Mouse (Mus musculus): ENCODE data around the gene Pear1.

Gene Pear1

DNA sequence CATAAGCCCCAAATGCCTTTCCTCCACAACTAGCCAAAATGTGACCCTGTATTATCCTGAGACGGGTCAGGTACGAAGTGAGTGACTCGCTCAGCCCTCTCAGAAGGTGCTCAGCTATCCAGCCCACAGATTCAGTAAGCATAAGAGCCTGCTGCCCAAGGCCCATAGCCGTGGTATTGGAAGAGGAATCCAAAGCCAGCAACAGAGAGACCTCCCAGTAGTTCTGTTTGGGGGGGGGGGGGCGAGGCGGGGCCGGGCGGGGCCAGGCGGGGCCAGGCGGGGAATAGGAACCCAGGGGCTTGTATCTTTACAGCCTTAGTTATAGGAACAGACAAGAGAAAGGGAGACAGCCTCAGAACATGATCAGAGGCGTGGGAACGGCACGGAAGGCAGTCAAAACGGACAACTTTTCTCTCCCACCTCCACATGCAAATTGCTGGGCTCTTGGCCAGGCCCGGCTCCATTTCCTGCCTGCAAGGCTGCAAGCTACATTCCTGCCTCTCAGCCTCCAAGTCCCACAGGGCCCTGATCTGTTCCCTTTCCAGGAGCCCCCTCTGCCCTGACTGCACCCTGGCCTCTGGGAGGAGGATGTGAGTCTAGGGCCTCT lies 60.3 kb downstream of the Pear1 start:
- DNase-seq: peak; percentile 82

GRCm38 (mm10) chr3:87763202-87763601 lies 60.9 kb downstream of the Pear1 start:
- DNase-seq: no peak

DNA sequence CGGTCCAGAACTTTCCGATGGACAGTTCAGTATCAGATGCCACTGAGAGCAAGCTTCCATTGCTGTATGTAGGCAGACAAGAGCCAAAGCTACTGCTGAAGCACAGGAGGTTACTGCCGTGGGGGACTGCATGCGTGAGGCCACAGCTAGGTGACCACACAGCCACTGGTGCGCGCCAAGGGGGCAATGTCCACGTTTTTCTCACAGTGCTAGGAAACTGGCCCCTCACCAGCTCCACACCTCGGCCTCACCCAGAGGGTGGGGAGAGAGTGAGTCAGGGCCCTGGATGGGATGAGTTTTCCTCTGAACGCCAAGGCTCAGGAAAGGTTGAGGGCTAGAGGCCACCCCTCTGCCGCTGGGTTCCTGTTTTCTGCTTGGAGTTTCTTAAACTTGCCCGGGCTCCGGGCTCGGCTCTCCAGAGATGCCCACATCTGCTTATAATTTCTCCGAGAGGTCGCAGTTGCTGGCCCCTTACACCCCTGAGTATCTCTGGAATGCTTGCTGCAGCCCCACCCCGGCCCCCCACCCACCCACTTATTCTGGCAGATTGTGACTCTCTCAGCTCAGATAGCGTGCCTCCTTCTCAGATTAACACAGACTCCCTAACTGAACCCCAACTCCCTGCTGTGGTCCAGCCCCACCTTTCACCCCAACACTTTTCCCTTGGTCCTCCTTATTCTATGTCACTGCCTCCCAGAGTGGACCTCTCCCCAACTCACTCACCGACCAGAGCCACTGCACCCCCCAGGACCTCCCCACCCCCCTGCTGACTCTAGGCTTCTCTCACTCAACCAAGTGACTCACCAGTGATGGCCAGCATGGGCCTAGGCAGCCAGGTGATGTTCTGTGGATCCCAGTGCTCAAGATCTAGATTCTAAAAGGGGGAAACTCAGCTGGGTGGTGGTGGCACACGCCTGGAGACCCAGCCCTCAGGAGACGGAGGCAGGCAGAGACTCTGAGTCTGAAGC lies 62.4 kb downstream of the Pear1 start:
- no peak for DNase-seq

DNA sequence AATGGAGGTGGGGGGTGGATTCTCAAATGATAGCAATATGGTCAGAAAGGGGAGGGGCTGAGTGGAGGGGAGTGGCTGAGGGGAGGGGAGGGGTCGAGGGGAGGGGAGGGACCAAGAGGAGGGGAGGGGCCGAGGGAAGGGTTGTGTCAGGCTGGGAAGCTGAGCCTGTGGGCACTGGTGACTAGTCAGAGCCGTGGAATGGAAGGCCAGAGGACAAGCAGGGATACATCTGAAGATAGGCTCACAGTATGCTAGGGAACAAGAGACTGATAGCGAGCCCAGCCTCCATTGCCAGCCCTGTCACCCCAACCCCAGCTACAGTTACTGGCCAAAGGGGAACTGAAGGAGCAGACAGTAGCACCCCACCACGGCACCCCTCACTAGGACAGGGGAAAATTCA lies 65.5 kb downstream of the Pear1 start:
- no peak for DNase-seq

- DNase-seq: no peak
Observed at GRCm38 (mm10) chr3:87756488-87756887, 67.6 kb downstream of the Pear1 start.

- DNase-seq: peak; percentile 91
Observed at GRCm38 (mm10) chr3:87755964-87756363, 68.1 kb downstream of the Pear1 start.

DNA sequence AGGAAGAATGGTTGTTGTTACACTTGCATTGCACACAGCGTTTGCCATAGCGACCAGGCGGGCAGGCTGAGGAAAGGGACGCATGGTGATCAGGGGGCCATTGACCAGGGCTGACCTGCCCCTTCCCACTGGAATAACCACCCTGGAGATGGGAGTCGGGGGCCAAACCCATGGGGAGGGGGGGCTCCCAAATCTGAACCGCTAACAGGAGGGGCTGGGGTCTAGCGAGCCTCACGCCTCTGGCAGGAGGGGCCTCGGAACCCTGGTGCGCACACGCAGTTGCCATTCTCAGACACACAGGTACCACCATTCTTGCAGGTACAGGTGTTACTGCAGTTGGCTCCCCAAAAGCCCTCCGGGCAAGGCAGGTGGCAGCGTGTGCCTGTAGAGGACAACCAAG lies 70.3 kb downstream of the Pear1 start:
- no peak for DNase-seq

GRCm38 (mm10) chr3:87752567-87752966 lies 71.5 kb downstream of the Pear1 start:
- DNase-seq: no peak

DNA sequence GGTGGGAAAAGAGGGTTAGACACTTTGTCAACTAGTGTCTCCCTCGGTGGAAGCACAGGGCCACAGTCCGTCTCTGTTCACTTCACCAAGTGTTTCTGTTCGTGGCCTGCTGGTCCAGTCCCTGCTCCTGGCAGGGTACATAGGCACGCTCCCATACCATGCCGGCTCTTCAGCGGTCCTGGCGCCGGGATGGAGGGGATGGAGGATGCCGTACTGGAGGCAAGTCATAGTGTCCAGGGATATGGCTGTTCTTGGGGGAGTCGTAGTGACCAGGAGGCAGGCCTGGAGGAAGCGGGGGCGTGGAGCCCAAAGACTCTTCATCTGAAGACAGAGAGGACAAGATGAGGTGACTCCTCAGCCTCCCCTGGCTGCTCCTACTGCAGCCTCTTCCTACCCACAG lies 74.1 kb downstream of the Pear1 start:
- DNase-seq: no peak

DNA sequence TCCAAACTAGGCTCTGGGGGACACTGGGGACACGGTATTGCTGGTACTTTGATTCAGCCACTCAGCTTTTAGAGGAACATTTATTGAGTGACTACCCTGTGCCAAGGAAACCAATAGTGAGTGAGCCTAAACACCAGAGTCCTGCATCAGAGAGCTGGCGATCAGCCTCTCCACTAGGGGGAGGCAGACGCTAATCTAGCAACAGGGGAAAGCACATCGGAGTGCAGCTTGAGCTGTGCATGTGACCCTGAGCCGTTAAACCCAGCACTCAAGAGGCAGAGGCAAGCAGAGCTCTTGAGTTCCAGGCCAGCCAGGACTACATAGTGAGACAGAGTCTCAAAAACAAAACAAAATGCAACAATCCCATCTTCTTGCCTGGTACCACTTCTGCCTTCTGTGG lies 75.1 kb downstream of the Pear1 start:
- DNase-seq: peak; percentile 48

DNA sequence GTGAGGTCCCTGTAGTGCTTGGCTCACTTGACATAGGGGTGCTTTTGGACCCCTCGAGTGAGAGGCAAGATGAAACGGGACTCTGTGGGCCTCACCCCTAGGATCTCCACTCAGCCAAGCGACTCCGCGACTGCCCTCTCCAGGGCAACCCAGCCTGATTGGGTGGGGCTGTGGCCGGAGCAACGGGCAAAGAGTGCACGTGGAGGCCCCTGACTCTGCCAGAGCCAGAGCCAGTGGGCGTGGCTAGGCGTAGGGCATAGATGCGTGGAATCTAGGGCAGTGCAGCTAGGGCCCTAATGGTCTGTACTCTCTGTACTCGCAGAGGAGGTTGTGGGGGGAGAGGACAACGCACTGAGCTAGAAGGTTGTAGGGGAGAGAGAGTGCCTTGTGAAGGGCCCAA lies 75.7 kb downstream of the Pear1 start, which contains the start of gene Lrrc71:
Lrrc71 (minus strand) TSS at position 195 of the 400 bp plus-strand sequence.
- DNase-seq: no peak

DNA sequence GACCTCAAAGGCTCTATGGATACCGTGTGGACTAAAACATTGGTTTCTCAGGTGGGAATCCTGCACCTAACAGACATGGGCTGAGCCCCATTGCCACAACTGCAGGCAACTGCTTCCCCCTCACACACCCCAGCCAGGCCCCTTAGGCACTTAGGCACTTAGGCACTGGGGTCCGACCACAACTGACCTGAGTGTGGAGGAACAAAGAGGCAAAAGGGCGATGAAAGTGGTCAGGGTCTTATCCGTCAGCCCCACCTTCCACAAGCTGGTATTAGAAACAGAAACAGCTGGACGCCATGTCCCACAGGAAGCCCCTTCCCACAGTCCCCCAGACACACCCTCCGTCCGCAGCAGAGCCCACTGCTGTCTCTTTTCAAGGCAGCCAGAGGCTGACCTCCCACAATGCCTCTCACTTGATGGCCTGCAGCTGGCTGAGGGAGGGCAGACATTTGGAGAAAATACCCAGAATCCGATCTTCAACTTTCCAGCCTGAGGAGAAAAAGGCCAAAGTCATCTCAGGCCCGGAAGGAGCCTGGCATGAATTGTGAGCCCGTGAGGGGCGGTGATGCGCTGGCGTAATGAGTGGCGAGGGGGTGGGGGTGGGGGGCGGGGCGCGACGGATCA lies 79.0 kb downstream of the Pear1 start:
- DNase-seq: no peak

GRCm38 (mm10) chr3:87743927-87744326 lies 80.2 kb downstream of the Pear1 start:
- no peak for DNase-seq

DNA sequence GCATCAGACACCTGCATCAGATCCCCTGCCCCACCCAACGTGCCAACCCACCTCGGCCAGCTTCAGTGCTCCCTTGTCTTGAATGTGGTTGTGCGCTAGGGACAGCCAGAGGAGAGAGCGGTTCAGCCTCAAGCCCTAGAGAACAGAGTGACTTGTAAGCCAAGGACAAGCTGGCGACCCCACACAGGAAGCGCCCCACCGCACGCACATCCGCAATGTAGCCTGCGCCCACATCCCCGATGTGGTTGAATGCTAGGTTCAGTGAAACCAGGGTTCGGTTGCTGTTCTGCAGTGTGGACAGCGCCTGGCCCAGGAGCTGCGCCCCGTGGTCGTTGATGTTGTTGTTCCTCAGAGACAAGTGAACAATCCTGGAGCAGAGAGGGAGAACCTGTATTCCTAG lies 81.4 kb downstream of the Pear1 start:
- no peak for DNase-seq

DNA sequence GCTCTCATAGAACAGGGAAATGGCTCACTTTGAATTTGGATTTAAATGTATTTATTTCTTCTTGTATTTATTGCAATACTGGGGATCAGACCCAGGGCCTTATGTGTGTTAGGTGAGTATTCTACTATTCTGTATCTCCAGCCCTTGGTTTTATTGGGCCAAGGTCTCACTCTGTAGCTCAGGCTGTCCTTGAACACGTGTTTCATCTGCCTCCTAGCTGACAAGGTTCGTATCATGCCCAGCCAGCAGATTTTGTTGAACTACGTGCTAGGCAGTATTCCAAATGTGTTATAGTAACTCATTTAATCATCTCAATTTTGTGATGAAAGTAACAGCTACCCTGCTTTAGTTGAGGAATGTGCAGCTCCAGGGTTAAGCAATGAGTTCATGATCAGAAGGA lies 82.1 kb downstream of the Pear1 start:
- DNase-seq: no peak

DNA sequence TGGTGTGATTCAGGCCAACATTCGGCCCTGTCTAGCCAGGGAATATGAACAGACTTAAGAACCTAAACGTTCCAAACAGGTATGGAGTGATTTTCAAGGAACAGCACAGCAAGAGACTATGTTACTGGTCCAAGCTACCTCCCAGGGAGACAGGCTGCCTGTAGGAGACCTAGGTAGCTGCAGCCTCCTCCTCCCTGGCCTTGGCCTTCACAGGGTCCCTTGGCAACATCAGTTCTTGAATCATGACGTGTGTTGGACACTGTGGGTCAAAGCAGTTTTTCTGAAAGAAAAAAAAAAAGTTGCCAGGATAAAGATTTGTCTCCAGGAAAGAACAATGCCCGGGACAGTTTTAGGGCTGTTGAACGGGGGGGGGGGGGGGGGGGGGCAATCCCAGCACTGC lies 85.2 kb downstream of the Pear1 start:
- DNase-seq: no peak

- no peak for DNase-seq
Observed at GRCm38 (mm10) chr3:87735335-87735734, 88.8 kb downstream of the Pear1 start.

DNA sequence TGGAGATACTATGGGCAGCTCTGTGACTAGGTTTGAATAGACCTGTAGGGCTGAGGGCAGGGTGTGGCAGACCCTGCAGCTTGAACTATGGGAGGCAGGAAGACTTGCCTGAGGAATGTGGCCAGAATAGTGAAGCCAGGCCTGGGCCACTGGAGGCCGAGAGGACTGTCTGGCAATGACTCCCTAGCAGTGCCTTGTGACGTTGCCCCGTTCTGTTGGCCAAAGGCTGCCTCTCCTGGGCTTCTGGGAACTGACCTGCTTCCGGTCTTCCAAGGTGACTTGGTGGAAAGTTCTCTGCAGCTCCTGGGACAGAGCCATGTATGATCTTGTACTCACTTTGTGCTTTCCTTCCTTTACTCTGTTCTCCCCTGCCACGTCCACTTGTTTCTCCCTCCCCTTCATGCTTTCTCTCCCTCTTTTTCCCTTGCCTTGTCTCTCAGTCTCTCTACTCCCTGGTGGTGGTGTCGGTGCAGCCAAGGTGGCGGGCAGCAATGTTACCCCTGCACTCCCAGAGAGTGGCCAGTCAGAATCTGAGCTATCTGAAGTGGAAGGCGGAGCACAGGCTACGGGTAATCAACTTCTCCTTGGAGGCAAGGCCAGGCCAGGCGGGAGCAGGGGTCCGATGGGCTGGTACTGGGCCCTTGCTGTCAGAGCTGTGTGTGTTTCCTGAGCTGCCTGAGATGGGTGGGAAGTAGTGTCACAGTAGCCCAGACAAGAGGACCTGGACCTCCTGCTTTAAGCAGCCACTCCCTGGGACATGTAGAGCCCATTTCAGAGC lies 89.9 kb downstream of the Pear1 start:
- DNase-seq: no peak

DNA sequence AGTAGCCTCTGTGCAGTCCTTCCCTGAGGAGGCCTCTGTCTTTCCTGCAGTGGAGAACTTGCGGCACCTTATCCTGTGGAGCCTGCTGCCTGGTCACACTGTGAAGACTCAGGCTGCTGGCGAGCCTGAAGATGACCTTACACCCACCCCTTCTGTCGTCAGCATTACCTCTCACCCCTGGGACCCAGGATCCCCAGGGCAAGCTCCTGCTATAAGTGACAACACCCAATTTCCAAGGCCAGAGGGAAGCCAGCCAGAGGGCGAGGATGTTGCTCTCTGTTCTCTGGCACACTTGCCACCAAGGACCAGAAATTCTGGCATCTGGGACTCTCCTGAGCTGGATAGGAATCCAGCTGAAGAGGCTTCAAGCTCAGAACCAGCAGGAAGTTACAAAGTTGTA lies 91.0 kb downstream of the Pear1 start:
- no peak for DNase-seq

GRCm38 (mm10) chr3:87728696-87729095 lies 95.4 kb downstream of the Pear1 start:
- no peak for DNase-seq

- no peak for DNase-seq
Observed at GRCm38 (mm10) chr3:87726191-87726590, 97.9 kb downstream of the Pear1 start.

- no peak for DNase-seq
Observed at GRCm38 (mm10) chr3:87725396-87726160, 98.5 kb downstream of the Pear1 start.
